Mouse (Mus musculus): ENCODE measurements around the gene 4930447C04Rik.

The 4930447C04Rik gene

DNA sequence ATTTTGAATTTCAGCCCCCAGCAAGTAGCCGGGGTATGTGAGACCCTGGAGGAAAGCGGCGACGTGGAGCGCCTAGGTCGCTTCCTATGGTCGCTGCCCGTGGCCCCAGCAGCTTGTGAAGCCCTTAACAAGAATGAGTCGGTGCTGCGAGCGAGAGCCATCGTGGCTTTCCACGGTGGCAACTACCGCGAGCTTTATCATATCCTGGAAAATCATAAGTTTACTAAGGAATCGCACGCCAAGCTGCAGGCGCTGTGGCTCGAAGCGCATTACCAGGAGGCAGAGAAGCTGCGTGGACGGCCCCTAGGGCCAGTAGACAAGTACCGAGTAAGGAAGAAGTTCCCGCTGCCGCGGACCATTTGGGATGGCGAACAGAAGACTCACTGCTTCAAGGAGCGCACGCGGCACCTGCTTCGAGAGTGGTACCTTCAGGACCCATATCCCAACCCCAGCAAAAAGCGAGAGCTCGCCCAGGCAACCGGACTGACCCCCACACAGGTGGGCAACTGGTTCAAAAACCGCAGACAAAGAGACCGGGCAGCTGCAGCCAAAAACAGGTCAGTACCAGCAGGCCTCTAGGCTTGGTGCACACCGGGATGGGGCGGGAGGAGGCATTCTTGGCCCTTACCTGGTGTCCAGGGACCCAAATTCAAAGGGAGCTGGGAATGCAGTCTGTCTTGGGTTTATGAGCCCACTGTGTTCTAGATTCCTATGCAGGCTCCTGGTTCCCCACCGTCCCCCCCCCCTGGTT lies at the start of gene 4930447C04Rik:
Gene 4930447C04Rik (minus strand): TSS at position 704 of the 751 bp plus-strand sequence.
- DNase-seq, result no peak

DNA sequence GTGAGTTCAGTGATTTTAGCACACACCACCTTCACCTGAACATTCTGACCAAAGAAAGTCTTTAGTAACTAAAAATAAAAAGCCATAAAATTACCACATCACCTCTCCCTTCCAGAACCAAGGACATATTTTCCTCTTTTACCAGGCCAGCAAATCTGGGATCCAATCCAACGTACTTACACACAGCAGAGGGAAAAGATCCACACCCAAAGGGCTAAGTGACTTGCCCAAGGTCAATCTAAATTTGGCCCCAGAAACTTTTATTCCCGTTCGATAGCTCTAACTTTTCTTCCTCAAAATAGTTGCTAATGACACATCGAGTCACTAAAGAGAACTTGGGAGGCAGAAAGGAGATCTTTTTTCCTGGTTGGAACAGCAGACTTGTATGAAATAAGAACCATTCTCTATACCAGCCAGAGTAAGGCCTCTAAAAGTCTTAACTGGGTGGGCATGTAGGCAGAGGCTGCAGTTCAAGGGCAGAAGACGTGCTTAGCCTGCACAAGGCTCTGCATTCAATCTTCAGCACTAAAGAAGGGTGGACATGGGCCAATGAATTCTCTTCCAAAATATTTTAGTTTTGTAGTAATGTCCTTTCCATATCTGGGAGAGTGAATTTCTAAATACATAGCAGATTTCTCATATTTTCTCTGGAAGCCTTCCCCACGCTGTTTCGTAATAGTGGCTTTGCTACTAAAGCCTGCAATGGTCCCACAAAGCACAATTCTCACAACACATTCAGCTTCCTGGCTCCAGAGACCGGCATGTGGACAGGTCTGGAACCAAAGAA lies 42.7 kb upstream of the 4930447C04Rik start:
- no peak for DNase-seq

DNA sequence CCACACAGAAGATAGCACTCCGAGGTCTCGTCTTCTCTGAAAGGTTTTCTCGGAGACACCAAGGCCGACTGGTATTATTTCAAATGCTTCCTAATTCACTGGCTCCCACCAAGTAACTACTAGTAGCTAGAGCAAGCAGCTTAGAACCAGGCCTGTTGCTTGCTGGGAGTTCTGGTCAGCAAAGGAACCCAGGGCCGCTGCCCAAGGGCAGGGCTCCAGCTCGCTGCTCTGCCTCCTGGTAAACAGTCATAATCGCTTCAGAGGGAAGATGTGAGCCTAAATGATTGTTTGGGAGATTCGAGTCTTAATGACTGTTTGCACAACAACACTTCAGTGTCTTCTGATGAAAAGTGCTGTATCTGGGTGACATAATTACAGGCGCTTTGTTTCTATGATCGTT lies 42.0 kb upstream of the 4930447C04Rik start:
- no peak for DNase-seq

DNA sequence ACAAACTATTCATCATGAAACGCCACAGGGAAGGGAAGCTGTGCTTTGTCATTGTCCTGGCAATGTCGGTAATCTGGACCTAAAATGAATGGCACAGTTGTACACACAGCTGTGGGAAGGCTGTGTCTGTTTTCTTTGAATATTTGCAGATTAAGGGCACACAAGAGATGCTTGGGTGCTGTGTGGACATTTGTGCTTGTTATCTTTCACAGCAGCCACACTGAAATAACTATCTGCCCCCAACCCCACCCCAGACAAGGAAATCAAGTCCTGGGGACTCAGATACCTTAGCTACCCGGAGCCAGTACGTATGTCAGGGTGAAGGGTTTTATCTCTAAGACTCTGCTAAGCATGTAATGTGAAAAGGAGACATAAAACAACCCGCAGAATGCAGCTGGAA lies 38.7 kb upstream of the 4930447C04Rik start:
- DNase-seq, result no peak

DNA sequence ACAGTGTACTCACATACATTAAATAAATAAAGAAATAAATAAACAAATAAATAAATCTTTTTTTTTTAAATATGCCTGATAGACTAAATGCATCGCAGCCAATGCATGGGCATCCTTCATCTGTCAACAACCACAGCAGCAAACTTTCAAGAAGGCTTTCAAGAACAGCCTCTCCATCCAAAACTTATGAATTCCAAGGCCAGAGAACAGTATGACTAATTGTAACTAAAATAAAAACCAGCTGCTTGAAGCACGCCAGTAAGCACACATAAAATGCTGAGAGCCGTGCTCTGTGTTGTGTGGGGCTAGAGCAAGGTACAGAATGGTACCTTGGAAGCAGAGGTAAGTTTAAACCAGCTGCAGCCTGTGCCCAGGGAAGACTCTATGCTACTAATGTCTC lies 37.3 kb upstream of the 4930447C04Rik start:
- no peak for DNase-seq

DNA sequence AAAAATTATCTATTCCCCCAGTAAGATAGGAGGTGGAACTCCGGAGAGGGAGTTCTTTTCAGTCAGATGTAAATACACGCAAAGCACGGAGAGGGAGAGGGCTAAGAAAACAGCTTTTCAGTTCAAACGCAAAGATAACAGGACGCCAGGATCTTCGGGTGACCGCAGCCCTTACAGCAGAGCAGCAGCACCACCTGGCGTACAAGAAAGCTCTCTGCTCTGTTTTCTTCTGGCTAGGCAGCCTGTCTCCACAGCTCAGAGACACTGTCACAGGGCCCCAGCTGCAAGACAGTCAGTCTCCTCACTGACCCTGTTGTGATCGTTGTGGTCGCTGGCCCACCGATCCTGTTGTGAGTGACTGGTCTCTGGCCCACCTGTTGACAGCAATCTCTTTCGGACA lies 36.1 kb upstream of the 4930447C04Rik start:
- peak; percentile 76 for DNase-seq

DNA sequence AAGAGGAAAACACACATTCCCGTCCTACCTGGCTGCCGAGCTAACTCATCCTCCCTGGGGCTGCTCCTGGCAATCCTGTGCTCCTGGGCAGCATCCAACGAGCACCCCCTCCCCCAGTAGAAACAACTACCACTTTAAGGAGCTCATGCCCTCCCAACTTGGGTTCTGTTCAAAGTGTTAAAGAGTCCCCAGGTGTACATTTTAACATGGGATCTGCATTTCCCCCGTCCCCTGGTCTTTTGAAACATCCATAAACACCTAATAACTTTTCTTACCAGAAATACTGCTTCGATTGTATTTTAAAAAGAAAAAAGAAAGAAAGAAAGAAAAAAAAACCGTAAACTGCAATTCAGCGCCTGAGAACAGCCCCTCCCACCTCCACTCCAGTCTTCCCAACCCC lies 35.6 kb upstream of the 4930447C04Rik start:
- DNase-seq, result no peak

DNA sequence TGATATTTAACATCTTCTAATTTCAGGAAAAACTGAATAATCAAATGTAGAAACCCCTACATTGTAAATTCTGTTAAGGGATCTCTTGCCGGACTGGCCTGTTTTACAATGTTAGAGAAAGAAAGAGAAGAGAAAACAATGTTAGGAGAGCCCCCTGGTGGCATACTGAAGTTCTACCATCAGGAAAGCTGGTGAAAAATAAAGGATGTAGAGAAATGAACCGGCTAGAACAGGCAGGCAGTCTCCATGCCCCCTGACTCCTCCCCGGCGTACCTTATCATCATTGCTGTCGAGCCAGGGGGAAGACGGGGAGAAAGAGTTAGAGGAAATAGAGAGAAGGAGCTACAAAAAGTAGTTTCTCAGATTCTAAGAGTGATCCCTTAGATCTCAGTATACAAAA lies 32.6 kb upstream of the 4930447C04Rik start:
- peak; percentile 43 for DNase-seq

DNA sequence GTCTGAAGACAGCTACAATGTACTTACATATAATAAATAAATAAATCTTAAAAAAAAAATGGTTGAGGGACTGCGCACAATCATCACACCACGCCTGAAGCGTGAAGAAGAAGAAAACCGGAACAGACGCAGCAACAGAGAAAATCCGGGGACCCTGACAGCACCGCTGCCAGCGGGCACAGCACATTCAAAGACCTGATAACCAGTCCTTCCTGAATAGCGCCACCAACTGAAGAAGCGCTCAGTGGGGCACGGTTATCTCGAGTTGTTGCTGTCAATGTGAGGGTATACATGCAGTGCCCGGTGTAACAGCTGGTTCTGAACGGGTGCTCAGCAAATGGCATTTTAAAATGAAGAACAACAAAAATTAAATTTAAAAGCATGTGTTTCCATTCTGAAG lies 30.0 kb upstream of the 4930447C04Rik start:
- no peak for DNase-seq

DNA sequence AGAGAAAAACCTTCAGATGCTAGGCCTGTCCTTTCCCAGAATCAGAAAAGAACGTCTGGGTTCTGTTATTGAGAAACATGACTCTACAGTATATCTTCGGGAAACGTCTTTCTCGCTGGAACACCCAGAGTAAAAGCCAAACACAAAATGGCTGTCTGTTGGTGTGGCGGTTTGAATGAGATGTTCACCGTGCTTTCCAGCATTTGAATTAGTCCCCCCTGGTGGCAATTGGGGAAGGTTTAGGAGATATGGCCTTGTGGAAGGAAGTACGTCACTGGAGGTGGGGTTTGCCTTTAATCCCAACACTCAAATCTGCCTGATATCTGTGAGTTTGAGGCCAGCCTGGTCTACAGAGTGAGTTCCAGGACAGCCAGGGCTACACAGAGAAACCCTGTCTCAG lies 27.0 kb upstream of the 4930447C04Rik start:
- no peak for DNase-seq

DNA sequence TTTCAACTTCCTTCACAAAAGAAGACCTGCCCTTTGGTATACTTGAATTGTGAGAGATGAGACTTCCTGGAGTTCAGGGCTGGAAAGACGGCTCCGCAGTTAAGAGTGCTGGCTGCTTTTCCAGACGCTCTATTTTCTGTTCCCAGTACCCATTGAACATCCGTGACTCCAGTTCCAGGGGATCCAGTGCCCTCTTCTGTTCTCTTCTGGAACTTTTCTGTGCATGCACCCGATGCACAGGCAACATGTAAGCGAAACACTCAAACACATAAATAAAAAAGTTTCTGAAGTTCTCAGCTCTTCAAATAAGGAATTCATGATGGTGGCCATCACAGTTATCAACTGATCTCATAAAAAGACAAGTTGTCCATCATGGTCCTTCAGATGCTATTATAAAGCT lies 22.2 kb upstream of the 4930447C04Rik start:
- no peak for DNase-seq

DNA sequence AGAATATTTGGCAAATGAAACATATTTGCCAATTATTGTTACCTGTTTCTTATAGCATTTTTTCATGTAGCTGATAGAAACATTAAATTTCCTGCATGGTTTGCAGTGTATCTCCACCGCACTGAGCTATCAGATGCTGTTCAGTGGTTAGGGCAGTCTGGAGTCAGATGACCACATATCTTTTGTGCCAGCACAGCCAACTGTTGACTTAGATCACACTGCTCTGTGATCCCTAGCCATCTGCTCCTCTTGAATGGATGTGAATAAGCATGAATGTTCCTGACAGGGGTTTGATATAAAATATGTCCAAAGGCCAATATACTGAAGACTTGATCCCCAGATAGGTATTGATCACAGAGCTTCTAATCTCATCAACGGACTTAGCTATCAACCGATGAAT lies 17.9 kb upstream of the 4930447C04Rik start:
- no peak for DNase-seq

DNA sequence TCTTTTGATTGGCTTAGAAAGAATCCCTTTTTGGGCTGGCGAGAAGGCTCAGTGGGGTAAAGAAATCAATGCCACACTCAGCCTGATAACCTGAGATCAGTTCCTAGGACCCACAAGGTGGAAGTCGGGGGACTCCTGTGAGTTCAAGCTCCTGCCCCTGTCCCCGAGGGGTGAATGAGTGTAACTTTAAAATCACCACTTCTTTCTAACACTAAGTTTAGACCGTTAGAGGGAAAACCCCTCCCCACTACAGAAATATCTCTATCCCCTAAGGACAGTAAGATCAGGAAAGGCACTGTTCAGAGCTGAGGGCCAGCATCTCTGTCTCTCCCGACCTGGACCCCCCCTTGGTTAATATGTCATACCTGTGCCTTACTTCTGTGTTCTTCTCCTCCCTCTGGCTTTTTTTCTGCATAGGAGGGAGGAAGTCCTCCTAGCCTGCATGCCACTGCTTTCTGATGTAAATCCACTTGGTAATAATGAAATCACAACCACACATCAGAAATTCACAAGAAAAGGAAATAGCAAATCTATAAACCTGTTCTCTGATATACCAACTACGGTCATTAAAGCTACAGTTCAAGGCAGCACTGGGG lies 17.4 kb upstream of the 4930447C04Rik start:
- no peak for DNase-seq

DNA sequence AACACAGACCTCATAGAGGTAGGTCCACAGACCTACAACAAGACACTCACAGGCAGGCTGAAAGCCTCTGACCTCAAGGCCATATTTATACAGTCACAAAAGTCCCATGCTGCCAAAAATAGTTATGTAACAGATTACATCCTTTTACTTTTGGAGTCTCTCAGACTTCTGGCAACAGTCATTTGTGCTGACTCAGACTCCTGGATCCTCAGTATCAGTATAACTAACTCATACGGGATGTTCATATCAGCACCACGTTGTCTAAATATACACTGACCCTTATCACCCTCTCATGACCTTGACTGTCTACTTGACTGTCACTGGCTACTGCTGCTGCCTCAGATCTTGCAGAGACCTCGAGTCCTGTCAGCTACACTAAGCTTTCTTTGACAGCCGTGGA lies 14.3 kb upstream of the 4930447C04Rik start:
- no peak for DNase-seq

DNA sequence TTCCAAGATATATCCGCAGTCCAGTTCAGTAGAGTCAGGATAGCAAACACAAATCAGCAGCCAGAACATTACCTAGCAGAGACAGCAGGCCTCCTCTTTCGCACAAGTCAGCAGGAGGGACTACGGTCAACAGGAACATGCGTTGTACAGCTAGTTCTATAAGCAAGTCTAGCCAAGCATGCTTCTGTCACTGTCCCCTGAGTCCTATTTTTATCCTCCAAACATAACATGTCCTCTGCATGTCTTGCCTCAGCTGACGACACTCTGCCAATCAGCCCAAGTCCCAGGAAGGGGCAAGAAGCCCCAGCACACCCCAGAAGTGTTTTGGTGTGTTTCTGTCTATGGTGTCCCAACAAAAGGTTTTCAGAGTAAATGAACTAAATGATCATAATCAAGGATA lies 13.3 kb upstream of the 4930447C04Rik start:
- no peak for DNase-seq

DNA sequence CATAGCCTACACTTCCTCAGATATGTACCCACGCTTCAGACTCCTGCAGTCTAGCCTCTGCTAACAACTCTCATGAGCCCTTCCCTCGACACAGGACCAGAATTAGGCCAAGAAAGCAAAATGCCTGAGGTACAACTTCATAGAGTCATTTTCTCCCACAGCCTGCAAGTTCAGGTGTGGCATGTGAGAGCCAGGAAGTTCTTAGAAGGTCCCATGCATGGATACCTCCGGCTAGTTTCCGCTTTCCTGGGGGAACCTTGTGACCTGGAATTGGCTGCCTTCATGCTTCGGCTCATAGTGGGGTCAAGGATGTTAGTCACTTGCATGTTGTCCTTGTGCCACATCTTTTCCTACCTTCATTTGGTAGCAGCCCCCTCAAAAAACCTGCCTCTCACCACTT lies 12.5 kb upstream of the 4930447C04Rik start:
- DNase-seq, result no peak

DNA sequence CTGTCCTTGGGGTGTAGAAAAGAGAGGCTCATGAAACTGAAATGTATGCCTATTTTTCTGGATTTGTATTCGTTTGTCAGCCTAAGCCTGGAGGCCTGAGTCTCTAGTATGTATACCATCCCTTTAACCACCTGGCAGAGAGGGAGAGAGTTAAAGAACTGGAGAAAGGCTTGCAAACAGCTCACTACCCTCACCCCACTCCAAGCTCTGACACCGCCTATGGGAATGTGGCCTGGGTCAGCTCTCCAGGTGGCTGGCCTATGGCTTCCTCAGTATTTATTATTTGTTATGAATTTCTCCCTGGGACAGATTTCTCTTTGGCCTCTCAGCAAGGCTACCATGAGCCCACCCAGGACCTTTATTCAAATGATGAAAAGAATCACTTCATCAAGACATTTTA lies 6.8 kb upstream of the 4930447C04Rik start:
- DNase-seq, result no peak

DNA sequence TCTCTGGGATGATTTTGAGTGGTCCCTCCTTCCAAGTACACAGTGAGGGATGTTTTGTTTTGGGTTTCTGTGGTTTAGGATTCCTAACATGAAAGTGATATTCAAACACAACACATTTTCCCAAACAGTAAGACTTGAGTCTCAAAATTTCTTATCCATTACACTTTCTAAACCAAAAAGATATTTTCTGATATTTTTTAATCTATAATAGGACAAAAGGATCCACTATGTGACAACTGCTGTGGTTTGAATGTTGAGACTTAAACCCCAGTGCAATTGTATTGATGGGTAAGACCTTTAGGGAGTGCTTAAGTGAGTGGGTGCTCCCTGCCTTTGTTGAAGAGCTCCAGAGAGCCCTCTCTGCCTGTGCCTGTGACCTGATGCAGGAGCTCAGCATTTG lies 6.2 kb upstream of the 4930447C04Rik start:
- DNase-seq, result no peak

DNA sequence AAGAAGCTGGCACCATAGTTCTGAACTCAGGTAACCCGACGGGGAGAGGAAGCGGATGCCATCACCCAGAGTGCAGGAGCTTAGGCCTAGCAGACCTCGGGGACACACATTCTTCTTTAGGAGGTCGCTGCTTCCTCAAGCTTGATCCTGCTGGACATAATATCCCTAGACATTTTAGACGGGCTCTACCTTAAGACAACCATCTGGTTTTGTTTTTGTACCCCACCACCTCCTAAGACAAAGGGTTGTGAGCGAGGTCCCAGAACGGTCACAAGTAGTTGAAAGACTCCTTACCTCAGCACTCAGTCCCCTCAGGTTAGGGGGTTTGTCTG lies 5.5 kb upstream of the 4930447C04Rik start:
- DNase-seq, result no peak

DNA sequence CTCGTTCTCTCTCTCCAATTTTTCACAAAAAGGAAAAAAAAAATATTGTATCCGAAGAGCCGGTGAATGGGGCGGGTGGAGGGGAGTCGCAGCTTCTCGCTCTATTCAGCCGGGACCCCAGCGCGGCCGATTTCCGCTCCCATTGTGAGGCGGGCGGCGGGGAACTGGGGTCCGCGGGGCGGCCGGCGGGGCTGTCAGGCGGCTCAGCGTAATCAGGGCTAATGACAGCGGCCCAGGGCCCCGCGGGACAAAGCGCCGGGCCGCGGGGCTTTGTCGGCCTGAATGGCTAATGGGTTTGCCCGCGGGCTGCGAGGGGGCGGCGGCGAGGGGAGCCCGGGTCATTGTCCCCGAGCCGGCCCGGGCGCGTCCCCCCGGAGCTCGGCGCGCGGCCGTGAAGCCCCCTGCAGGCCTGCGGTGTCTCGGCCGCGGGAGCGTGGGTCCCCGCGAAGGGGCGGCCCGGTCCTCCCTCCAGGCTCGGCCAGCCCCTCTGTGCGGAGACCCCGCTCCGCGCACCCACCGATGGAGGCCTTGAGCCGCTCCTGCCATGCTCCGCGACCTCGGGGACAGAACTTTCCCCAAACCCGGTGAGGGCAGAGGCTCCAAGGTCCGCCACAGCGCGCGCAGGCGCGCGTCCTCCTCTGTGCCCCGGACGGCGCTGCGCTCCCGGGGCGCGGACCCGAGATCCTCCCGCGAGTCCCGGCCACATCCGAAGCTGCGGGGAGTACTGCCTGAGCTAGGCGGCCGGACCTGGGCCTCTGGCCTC lies 4.9 kb upstream of the 4930447C04Rik start:
- DNase-seq, result peak; percentile 12

DNA sequence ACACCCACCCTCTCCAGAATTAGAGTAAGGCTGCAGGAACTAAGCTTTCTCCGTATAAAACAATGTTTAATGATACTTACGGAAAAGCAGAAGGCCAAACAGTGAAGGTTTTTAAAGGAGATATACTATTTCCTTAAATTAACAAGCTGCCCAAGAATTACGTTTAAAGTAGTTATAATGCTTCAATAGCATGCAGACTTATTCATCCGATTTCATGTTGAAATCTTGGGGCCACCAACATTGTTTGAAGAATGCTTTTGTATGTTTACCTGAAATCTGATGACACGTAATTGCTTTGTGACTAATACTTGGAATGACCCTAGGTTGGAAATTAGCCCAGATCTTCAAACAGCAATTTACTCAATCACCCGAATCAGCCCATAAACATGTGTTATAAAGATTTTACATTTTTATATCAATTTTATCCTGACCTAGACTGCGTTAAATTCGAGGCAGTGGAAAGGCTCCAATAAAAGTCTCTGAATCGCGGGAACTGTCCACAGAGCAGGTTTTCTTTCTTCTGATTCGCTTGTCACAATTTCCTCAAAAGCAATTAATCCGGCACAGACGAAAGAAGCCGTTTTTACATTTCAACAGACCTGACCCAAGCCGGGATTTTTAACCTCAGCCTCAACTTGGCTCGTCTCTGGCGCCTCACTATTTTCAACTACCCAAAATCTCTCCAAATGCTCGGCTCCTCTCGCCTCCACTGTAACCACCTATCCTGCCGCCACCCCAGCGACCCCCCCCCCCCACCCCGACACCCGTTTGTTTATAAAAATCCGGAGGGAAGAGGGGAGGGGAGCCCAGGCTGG lies 4.0 kb upstream of the 4930447C04Rik start:
- no peak for DNase-seq

DNA sequence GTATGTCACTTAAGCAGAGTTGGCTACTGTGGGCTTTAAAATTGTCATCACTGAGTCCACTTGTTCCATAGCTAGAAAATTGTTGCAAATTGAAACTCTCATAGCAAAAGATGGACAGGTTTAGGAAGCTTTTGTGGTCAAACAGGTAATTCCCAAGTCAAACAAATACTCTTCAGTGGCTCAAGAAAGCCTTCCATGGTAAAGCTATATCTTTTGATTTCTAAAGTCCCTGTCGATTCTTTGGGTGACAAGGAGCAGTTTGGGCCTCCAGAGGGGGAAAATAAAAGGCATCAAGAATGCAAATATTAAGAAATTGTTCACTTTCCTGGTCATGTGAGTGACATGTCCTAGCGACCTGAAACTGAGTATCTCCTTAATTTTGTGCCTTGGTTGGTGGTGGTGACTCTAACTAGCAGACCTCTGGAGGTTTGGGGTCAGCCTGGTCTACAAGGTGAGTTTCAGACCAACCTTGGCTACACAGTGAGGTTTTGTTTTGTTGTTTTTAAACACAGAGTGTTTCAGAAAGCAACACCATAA lies 3.1 kb upstream of the 4930447C04Rik start:
- DNase-seq, result no peak
